Mouse (Mus musculus) spleen, adult 2 months (tissue): ENCODE results near the gene Ccdc69.

ENCODE experiments used
- CTCF ChIP-seq: fragments of 200-500 bp; IDR thresholded peaks from 2 replicates; pipeline ENCODE4 v1.5.1; 2011; ENCODE audit warnings: mild to moderate bottlenecking, inconsistent platforms; ENCODE audit not compliant: insufficient read depth, insufficient read length, insufficient replicate concordance; ENCODE audit errors: extremely low read depth
- POLR2A ChIP-seq: fragments of 200-500 bp; IDR thresholded peaks from 2 replicates; pipeline ENCODE4 v1.6.1; 2011; ENCODE audit warnings: low read depth, low read length, inconsistent platforms

DNA sequence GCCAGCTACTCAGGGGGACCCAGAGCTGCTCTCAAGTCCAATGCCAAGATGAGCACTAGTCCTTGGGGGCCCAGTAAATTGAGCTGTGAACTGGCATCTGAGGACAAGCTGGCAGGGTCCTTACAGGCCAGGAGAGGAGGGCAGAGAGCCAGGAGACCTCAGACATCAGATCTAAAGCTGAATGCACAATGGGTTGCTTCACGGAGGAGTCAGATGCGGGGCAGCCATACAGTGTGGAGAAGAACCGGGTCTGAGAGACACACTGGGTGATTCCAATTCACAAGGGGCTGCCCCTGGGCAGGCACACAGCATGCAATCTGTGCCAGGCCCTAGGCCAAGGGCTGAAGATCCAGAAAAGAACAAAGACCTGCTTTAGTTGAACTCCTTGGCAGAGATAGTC, 62.7 kb downstream of the Ccdc69 start:
- no peak for TF ChIP-seq CTCF
- TF ChIP-seq POLR2A, result no peak
